Mouse (Mus musculus) heart, embryonic 13.5 days (tissue): ENCODE data around the gene Otub1. TPM values are rescaled to one million over a fixed set of nuclear protein-coding genes. Genes with fewer than 3 reads are reported as not detected.

Source experiments
- ATAC-seq: fragments of 200-750 bp; cut with Nextera tagmentation; 2 replicates; pipeline ENCODE4 v1.8.0; 2017; ENCODE audit warnings: moderate TSS enrichment; ENCODE audit not compliant: insufficient number of reproducible peaks, low FRiP score, low TSS enrichment; ENCODE audit errors: extremely low read depth
- H3K27ac ChIP-seq: fragments of 300-500 bp; sonication (generic); replicated peaks from 2 replicates; pipeline ENCODE4 v1.5.1; 2015; ENCODE audit warnings: moderate library complexity, mild to moderate bottlenecking, inconsistent platforms
- H3K27me3 ChIP-seq: fragments of 300-500 bp; sonication (generic); replicated peaks from 2 replicates; pipeline ENCODE4 v1.6.1; 2015; ENCODE audit warnings: mild to moderate bottlenecking, inconsistent platforms
- H3K36me3 ChIP-seq: fragments of 300-500 bp; sonication (generic); 2 replicates; pipeline ENCODE4 v1.6.1; 2015; ENCODE audit warnings: mild to moderate bottlenecking, inconsistent platforms
- H3K4me1 ChIP-seq: fragments of 300-500 bp; sonication (generic); 2 replicates; pipeline ENCODE4 v1.6.1; 2015; ENCODE audit warnings: inconsistent platforms
- H3K4me2 ChIP-seq: fragments of 300-500 bp; sonication (generic); 2 replicates; pipeline ENCODE4 v1.6.1; 2015; ENCODE audit warnings: inconsistent platforms, mild to moderate bottlenecking, moderate library complexity
- H3K4me3 ChIP-seq: fragments of 300-500 bp; sonication (generic); 2 replicates; pipeline ENCODE4 v1.5.1; 2015; ENCODE audit warnings: moderate library complexity, mild to moderate bottlenecking, inconsistent platforms
- H3K9ac ChIP-seq: fragments of 300-500 bp; sonication (generic); 2 replicates; pipeline ENCODE4 v1.6.1; 2015; ENCODE audit warnings: inconsistent platforms, mild to moderate bottlenecking, moderate library complexity
- H3K9me3 ChIP-seq: fragments of 300-500 bp; sonication (generic); 2 replicates; pipeline ENCODE4 v1.6.1; 2016; ENCODE audit warnings: inconsistent platforms
- WGBS: fragments of 180-500 bp; shearing (Covaris S2); methylation state at CpG from one replicate; pipeline ENCODE4 v1.1.7; 2015; ENCODE audit warnings: mixed read lengths; 5-methylcytosine and 5-hydroxymethylcytosine counted together
- polyA plus RNA-seq: library from polyadenylated mRNA; unstranded; fragments of >200 nt; fragmentation: Nextera tagmentation; extraction: Ambion mirVana; gene quantifications from 2 replicates; pipeline ENCODE4 v1.2.1, GENCODE M21; 2015

Otub1 gene
- polyA plus RNA-seq, 1 experiment from 2014 or later, result 147 TPM

GRCm38 (mm10) chr19:7205326-7205725 lies 790 bp downstream of the Otub1 start:
- Histone ChIP-seq H3K4me2 (peak overlapping the region; percentile 93), H3K4me1 (peaks cover 42% of the 10 kb centered on the region), H3K27me3 (no peaks in the 10 kb centered on the region), H3K27ac (peak overlapping the region; percentile 99), H3K9me3 (no peaks in the 10 kb centered on the region), H3K36me3 (peaks cover 46% of the 10 kb centered on the region), H3K9ac (peak overlapping the region; percentile 95), H3K4me3 (peak overlapping the region; percentile 88)
- ATAC-seq, result no peak
- WGBS, result 23% methylated on average over 7 of the region's 7 CpGs

- no peaks in the 10 kb centered on the region for H3K9me3 ChIP-seq
- H3K36me3 ChIP-seq, result peaks cover 48% of the 10 kb centered on the region
- H3K4me2 ChIP-seq, result peak overlapping the region; percentile 93
- peak overlapping the region; percentile 88 for H3K4me3 ChIP-seq
- 46% methylated on average over 2 of the region's 2 CpGs for WGBS
- no peak for ATAC-seq
- no peaks in the 10 kb centered on the region for H3K27me3 ChIP-seq
- H3K9ac ChIP-seq, result peak overlapping the region; percentile 95
- H3K27ac ChIP-seq, result peak overlapping the region; percentile 99
- peaks cover 42% of the 10 kb centered on the region for H3K4me1 ChIP-seq
Observed at GRCm38 (mm10) chr19:7204898-7205297, 1.2 kb downstream of the Otub1 start.

GRCm38 (mm10) chr19:7200427-7200826 lies 5.7 kb downstream of the Otub1 start:
- Histone ChIP-seq H3K4me1 (peaks cover 54% of the 10 kb centered on the region), H3K27ac (no peak overlapping the region), H3K36me3 (peaks cover 75% of the 10 kb centered on the region), H3K27me3 (no peaks in the 10 kb centered on the region), H3K9me3 (no peaks in the 10 kb centered on the region), H3K4me2 (no peak overlapping the region), H3K4me3 (no peak overlapping the region), H3K9ac (no peak overlapping the region)
- ATAC-seq, result no peak
- 43% methylated on average over 1 of the region's 1 CpGs for WGBS

- Histone ChIP-seq H3K4me3 (no peak overlapping the region), H3K36me3 (peaks cover 72% of the 10 kb centered on the region), H3K4me1 (peaks cover 40% of the 10 kb centered on the region), H3K27ac (no peak overlapping the region), H3K4me2 (no peak overlapping the region), H3K9ac (no peak overlapping the region), H3K27me3 (no peaks in the 10 kb centered on the region), H3K9me3 (no peaks in the 10 kb centered on the region)
- WGBS, result 89% methylated on average over 13 of the region's 13 CpGs
- ATAC-seq, result no peak
Observed at GRCm38 (mm10) chr19:7199089-7199488, 7.0 kb downstream of the Otub1 start.

GRCm38 (mm10) chr19:7197445-7197844 lies 8.7 kb downstream of the Otub1 start:
- Histone ChIP-seq H3K9me3 (no peaks in the 10 kb centered on the region), H3K4me1 (peaks cover 26% of the 10 kb centered on the region), H3K27ac (no peak overlapping the region), H3K4me2 (no peak overlapping the region), H3K36me3 (peaks cover 55% of the 10 kb centered on the region), H3K4me3 (no peak overlapping the region), H3K9ac (no peak overlapping the region), H3K27me3 (no peaks in the 10 kb centered on the region; the same call in 1 of the 2 replicates)
- WGBS, result 87% methylated on average over 9 of the region's 9 CpGs
- ATAC-seq, result no peak

- H3K27ac ChIP-seq, result no peak overlapping the region
- H3K9me3 ChIP-seq, result no peaks in the 10 kb centered on the region
- peaks cover 2% of the 10 kb centered on the region; the same call in 1 of the 2 replicates for H3K27me3 ChIP-seq
- peaks cover 51% of the 10 kb centered on the region for H3K36me3 ChIP-seq
- peak overlapping the region; percentile 18; the same call in 1 of the 2 replicates for H3K4me3 ChIP-seq
- H3K4me2 ChIP-seq, result peak overlapping the region; percentile 53
- H3K9ac ChIP-seq, result peak overlapping the region; percentile 60
- no peak for ATAC-seq
- peaks cover 22% of the 10 kb centered on the region for H3K4me1 ChIP-seq
- 8% methylated on average over 17 of the region's 17 CpGs for WGBS
Observed at GRCm38 (mm10) chr19:7196741-7197270, 9.3 kb downstream of the Otub1 start.

- Histone ChIP-seq H3K9ac (peak overlapping the region; percentile 60), H3K4me1 (peaks cover 22% of the 10 kb centered on the region), H3K36me3 (peaks cover 44% of the 10 kb centered on the region), H3K27ac (no peak overlapping the region), H3K4me2 (peak overlapping the region; percentile 53), H3K4me3 (peak overlapping the region; percentile 18; the same call in 1 of the 2 replicates), H3K27me3 (peaks cover 4% of the 10 kb centered on the region; the same call in 1 of the 2 replicates), H3K9me3 (no peaks in the 10 kb centered on the region)
- whole genome bisulfite sequencing, result 14% methylated on average over 33 of the region's 33 CpGs
- ATAC-seq, result no peak
Observed at GRCm38 (mm10) chr19:7195900-7196728, 10.0 kb downstream of the Otub1 start.

GRCm38 (mm10) chr19:7192561-7192967 lies 13.6 kb downstream of the Otub1 start:
- WGBS, result 62% methylated on average over 2 of the region's 2 CpGs
- no peak overlapping the region for H3K27ac ChIP-seq
- peaks cover 13% of the 10 kb centered on the region for H3K27me3 ChIP-seq
- peaks cover 19% of the 10 kb centered on the region for H3K4me1 ChIP-seq
- H3K9ac ChIP-seq, result no peak overlapping the region
- no peaks in the 10 kb centered on the region for H3K9me3 ChIP-seq
- H3K4me2 ChIP-seq, result no peak overlapping the region
- H3K4me3 ChIP-seq, result no peak overlapping the region
- ATAC-seq, result no peak
- peaks cover 9% of the 10 kb centered on the region for H3K36me3 ChIP-seq

GRCm38 (mm10) chr19:7191639-7192038 lies 14.5 kb downstream of the Otub1 start:
- 46% methylated on average over 6 of the region's 6 CpGs for WGBS
- Histone ChIP-seq H3K27me3 (peaks cover 22% of the 10 kb centered on the region), H3K27ac (no peak overlapping the region), H3K9ac (no peak overlapping the region), H3K4me2 (no peak overlapping the region), H3K9me3 (no peaks in the 10 kb centered on the region), H3K36me3 (no peaks in the 10 kb centered on the region), H3K4me1 (peaks cover 10% of the 10 kb centered on the region), H3K4me3 (no peak overlapping the region)
- no peak for ATAC-seq

- Histone ChIP-seq H3K9me3 (no peaks in the 10 kb centered on the region), H3K4me2 (no peak overlapping the region), H3K27ac (no peak overlapping the region), H3K4me1 (peaks cover 7% of the 10 kb centered on the region; the same call in 1 of the 2 replicates), H3K4me3 (no peak overlapping the region), H3K36me3 (no peaks in the 10 kb centered on the region), H3K27me3 (peaks cover 28% of the 10 kb centered on the region), H3K9ac (no peak overlapping the region)
- WGBS, result 71% methylated on average over 5 of the region's 5 CpGs
- ATAC-seq, result no peak
Observed at GRCm38 (mm10) chr19:7190986-7191385, 15.1 kb downstream of the Otub1 start.

- H3K4me1 ChIP-seq, result peaks cover 5% of the 10 kb centered on the region; the same call in 1 of the 2 replicates
- no peaks in the 10 kb centered on the region for H3K9me3 ChIP-seq
- ATAC-seq, result no peak
- H3K9ac ChIP-seq, result no peak overlapping the region
- peaks cover 46% of the 10 kb centered on the region for H3K27me3 ChIP-seq
- no peak overlapping the region for H3K4me3 ChIP-seq
- 59% methylated on average over 4 of the region's 4 CpGs for WGBS
- H3K4me2 ChIP-seq, result no peak overlapping the region
- H3K36me3 ChIP-seq, result no peaks in the 10 kb centered on the region
- H3K27ac ChIP-seq, result no peak overlapping the region
Observed at GRCm38 (mm10) chr19:7189026-7189425, 17.1 kb downstream of the Otub1 start.
